Mouse (Mus musculus) 3134 (cell line): Measurements from ENCODE around the gene Ica1.

ENCODE experiments used
- DNase-seq: peaks from one replicate; pipeline ENCODE4 v3.0.0-alpha.2; 2011; ENCODE audit warnings: low spot score; ENCODE audit not compliant: insufficient read length; ENCODE audit errors: extremely low read depth

The Ica1 gene

GRCm38 (mm10) chr6:8778296-8778649 lies at the start of gene Ica1:
Gene Ica1 (minus strand): TSS chr6:8778488.
- DNase-seq: no peak

DNA sequence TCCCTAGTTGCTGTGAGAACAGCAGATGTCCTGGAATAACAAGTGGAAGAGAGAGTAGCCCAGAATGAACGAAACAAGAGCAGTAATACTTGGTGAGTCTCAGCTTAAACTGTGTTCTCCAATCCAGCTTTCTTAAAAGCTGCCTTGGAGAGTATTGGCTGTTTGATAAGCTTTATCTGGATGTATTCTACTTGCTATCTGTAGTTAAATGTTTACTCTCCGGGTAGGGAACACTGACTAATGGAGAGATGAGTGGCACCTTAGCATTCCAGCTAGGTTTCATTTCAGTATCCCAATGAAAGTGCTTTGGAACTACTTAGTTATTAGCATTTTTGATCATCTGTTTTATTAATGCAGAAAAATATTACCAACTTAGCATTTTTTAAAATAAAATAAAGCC lies 41.6 kb upstream of the Ica1 start:
- no peak for DNase-seq

- DNase-seq: no peak
Measured at GRCm38 (mm10) chr6:8814332-8815002, 36.2 kb upstream of the Ica1 start.

GRCm38 (mm10) chr6:8802561-8803150 lies 24.4 kb upstream of the Ica1 start:
- DNase-seq: peak; percentile 37

GRCm38 (mm10) chr6:8792385-8792784 lies 14.1 kb upstream of the Ica1 start:
- no peak for DNase-seq

DNA sequence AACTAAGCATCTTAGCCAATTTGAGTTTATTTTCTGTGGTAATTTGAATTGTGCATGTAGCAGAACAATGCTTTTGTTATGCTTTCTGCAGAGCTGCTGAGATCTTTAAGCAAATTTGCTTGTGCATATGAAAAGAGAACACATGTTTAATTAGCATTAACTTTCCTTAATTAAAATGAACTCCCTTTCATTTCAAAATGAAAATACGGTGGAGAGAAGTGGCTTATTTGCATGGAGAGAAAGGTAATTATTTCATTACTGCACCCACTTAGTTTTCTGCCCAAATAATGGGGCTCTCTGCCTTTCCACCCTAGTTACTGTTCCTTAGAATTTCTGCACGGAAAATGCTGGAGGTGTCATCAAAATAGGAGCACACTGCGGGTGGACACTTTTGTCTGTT lies 13.5 kb upstream of the Ica1 start:
- no peak for DNase-seq

GRCm38 (mm10) chr6:8780618-8781017 lies 2.3 kb upstream of the Ica1 start:
- peak; percentile 39 for DNase-seq

DNA sequence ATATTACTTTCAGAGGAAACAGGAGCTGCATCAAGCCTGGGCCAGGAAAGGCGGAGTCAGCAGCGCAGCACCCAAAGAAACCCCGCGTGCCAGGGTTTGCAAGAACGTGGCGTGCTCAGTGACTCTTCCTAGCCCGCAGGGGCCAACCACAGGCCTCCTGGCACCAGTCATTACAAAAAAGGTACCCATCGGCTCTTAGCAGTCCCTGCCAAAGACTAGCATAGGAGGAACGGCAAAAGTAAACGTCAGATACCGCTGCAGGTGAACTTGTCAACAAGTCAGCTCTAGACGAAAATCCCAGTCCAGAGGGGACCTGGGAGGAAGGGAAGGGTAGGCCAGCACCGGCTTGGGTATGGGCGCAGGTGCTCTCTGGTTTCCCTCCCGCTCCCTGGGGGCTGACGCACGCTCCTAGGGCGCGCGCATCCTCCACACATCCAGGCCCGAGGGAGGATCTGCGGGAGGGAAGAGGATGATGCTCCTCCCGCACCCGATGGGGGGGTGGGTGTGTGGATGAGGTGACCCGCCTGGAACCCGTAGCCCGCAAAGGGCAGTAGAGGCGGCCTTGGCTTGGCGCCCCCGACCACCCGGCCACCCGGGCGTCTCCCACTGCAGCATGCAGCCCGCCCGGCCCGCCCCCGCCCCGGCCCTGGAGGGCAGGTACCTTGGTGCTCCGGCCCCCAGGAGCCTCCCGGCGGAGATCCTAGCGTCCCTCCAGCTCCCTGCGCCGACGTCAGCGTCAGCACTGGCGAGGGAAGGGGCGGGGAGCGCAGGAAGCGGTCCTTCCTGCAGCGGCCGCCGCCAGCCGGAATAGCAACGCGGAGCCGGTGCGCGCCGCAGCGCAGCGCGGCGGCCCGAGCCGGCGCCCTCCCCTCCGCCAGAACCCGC lies 635 bp downstream of the Ica1 start:
- peak; percentile 93 for DNase-seq

DNA sequence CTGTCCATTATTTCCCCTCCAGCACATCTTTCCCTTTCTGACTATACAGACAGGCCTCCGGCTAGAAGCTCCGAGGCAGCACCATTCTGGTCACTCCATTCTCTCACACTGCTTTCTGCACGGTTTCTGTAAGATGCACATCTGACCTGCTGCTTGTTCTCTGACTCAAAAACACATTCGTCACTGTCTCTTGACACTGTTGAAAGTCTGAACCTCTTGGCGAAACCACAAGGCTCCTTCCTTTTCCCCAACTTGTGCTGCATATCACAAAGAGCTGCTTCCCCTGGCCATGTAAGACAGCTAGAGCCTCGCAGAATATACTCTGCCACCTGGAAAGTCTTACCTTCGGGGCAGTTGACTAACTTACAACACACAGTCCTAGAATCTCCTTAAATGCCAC lies 6.7 kb downstream of the Ica1 start:
- no peak for DNase-seq

DNA sequence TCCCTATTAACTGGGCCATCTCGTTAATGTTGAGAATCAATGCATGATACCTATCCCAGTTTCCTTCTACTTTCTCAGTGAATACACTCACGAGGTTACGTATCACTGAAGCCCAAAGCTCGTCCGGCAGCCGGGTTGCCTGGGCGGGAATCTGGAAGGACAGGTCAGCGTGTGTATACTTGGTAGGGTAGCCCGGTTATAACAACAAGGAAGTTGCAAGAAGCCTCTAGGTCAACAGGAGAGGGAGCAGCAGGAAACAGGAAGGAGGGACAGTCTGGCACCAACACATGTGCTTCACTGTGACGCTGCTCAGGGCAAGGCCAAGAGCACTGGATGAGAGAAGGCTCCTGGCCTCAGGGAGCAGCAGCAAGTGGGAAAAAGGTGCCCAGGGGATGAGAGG lies 7.9 kb downstream of the Ica1 start:
- DNase-seq: peak; percentile 14

- DNase-seq: no peak
Measured at GRCm38 (mm10) chr6:8769803-8770202, 8.5 kb downstream of the Ica1 start.

GRCm38 (mm10) chr6:8766652-8767051 lies 11.6 kb downstream of the Ica1 start:
- no peak for DNase-seq

GRCm38 (mm10) chr6:8765801-8766200 lies 12.5 kb downstream of the Ica1 start:
- DNase-seq: no peak

DNA sequence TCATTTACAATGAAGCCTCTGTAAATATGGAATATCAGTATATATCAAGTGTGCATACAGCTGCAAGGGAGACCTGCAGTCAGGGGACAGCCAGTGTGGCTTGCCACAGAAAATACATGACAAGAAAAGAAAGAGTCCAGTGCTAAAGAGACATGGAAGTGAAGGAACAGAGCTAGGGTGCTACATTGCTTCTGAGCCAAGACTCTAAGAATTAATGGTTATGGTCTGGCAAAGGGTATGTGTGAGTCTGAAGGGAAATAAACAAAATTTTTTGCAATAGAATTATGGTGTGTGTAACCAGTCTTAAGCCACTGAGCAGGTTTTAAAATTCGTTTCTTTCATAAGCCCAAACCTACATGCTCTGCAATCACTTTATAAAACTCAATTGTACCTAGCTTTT lies 13.2 kb downstream of the Ica1 start:
- no peak for DNase-seq

DNA sequence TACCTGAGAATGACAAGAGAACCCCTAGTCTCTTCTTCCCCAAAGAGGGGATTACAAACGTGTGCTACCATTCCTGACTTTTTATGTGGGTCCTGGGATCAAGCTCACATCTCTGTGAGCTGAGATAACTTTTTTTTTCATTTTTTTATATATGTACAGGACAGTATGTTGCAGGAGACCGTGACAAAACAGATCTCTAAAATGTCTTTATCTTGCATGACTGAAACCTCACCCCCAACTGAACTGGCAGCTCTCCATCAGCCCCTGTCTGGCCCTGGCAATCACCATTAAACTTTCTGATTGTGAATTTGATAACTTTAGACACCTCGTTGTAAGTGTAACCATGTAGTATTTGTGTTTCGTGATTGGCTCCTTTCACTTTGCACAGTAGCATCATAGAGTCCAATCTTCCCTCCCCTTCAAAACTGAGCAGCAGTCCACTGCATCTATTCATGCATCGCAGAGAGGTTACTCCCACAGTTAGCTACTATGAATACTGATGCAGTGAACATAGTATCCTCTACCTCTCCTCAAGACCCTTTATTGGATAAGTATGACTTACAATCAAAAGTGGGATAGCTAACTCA lies 17.5 kb downstream of the Ica1 start:
- DNase-seq: no peak

DNA sequence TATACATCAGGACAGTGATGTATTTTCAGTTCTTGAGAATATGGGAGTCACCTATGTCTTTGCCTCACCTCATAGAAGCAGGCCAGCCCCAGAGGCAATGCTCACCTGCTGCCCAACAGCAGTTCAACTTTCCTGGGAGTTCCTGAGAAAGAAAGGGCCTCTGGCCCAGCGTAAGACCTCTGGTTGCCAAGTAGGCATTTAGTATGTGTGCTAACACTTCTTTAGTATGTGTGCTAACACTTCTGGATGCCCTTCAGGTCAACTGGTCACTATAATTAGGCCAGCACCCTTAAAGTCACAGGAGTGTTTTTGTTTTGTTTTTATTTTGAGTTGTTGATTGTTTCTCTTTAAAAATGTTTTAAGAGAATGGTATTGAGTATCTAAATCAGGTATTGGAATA lies 18.4 kb downstream of the Ica1 start:
- DNase-seq: no peak

DNA sequence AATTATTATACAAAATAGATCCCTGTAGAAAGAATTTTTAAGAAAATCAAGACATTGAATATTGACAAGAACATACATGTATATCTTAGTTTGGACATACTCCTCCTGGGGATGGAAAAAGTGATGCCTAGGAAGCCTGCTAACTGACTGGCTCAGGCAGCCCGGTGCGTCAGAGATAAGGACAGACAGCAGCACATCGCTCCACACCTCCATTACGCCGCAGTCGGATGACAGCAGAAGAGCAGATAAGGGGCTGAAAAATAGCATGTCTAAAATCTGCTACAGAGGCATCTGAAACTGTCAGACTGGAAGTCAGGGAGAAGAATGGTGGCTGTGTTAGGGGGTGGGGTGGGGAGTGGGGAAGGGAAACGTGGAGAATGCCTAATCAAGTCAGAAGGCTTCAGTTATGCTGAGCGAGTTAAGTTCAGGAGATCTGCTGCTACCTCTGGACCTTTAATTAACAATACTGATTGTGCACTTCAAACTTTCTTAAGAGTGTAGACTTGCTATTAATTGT lies 22.5 kb downstream of the Ica1 start:
- no peak for DNase-seq

DNA sequence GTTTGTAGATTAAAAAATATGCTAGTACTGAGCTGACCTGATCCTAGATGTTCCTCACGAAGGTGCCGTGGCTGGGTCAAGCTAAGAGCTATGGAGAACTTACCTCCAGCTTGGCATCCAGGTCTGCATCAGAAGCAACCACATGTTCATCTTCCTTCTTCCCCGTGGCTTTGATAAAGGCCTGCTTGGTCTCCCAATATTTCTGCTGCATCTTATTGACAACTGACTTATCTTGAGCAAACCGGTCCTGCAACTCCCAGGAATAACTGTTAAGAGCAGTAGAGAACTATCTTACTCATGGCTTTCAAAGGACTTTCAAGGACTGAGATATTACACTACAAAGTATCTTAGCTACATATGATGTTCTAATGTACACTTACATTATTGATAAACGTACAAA lies 23.8 kb downstream of the Ica1 start:
- DNase-seq: no peak

DNA sequence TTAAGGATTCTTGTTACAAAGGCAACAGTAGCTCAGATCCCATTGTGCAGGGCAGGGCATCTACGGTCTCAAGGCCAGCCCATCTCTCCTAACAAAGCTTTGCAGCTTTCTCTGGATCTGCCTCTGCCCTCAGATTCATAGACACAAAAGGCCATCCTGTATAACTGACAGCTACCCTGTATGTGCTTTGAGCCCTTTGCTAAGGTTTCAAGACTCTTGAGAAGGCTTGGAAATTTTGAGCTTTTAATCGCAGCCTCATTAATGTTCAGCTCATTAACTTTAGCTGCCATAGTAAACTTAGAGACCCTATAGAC lies 24.6 kb downstream of the Ica1 start:
- no peak for DNase-seq

DNA sequence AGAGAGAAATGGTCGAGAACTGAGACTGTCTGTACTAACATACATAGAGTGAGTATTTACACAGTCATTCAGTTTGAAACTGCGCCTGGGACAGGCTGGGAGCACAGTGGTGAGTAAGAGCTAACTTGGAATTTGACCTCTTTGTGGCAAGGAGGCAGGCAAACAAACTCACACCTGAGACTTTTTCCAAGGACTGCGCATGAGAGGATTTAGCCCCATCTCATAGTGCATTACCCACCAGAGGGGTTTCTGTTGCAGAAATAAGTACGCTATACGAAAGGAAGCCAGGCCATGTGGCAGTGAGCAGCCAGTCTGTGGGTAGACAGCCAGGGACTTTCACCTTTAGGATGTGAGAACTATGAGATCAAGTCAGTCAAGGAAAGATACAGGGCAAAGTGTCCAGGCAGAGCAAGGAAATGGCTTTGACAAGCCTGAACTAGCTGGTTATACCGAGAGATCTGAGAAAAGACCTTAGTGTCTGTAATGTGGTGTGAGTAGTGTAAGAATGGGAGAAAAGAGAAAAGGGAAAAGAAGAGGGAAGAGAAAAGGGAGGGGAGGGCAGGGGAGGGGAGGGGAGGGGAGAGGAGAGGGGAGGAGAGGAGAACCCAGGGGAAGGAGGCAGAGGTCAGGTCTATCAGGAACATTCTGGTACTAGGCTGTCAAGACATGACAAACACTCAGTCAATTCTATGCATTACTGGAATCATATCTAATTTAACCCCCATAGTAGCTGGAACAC lies 25.1 kb downstream of the Ica1 start:
- no peak for DNase-seq

- no peak for DNase-seq
Measured at GRCm38 (mm10) chr6:8744886-8745285, 33.4 kb downstream of the Ica1 start.
